Mouse (Mus musculus): Measurements from ENCODE around the gene Pde4c. TPM values are rescaled to one million over a fixed set of nuclear protein-coding genes. Genes with fewer than 3 reads are reported as not detected.

Pde4c gene
- polyA plus RNA-seq, 1 experiment from 2014 or later, result 0.27 TPM

GRCm38 (mm10) chr8:70743656-70744590 is 20.4 kb downstream of the Pde4c start:
- ATAC-seq (ENCODE audit: low read depth), result peak; percentile 39
- peak overlapping the region; percentile 44 for H3K4me2 ChIP-seq (ENCODE audit: low read depth, low read length)
- H3K27ac ChIP-seq (ENCODE audit: low read depth, low read length), result no peak overlapping the region
- H3K4me1 ChIP-seq (ENCODE audit: control insufficient read depth, insufficient read depth, low read length), result peaks cover 5% of the 10 kb centered on the region; the same call in 1 of the 2 replicates
- H3K9me3 ChIP-seq (ENCODE audit: control insufficient read depth, low read length), result no peaks in the 10 kb centered on the region
- peak overlapping the region; percentile 18 for H3K4me3 ChIP-seq (ENCODE audit: low read depth, low read length)
- H3K27me3 ChIP-seq (ENCODE audit: control insufficient read depth, insufficient read depth, low read length), result peaks cover 30% of the 10 kb centered on the region
- H3K9ac ChIP-seq (replicated peaks; ENCODE audit: low read depth, low read length), result peak overlapping the region; percentile 39; the same call in 1 of the 2 replicates
- WGBS, result 4% methylated on average over 48 of the region's 48 CpGs
- H3K36me3 ChIP-seq (ENCODE audit: control insufficient read depth, insufficient read depth, low read length), result no peaks in the 10 kb centered on the region

GRCm38 (mm10) chr8:70744806-70745205 is 21.3 kb downstream of the Pde4c start:
- ATAC-seq (ENCODE audit: low read depth), result no peak
- no peak overlapping the region for H3K4me2 ChIP-seq (ENCODE audit: low read depth, low read length)
- no peaks in the 10 kb centered on the region for H3K9me3 ChIP-seq (ENCODE audit: control insufficient read depth, low read length)
- H3K27me3 ChIP-seq (ENCODE audit: control insufficient read depth, insufficient read depth, low read length), result peaks cover 30% of the 10 kb centered on the region
- H3K36me3 ChIP-seq (ENCODE audit: control insufficient read depth, insufficient read depth, low read length), result no peaks in the 10 kb centered on the region
- H3K9ac ChIP-seq (replicated peaks; ENCODE audit: low read depth, low read length), result no peak overlapping the region
- no peak overlapping the region for H3K4me3 ChIP-seq (ENCODE audit: low read depth, low read length)
- WGBS, result 52% methylated on average over 11 of the region's 11 CpGs
- H3K27ac ChIP-seq (ENCODE audit: low read depth, low read length), result no peak overlapping the region
- peaks cover 5% of the 10 kb centered on the region; the same call in 1 of the 2 replicates for H3K4me1 ChIP-seq (ENCODE audit: control insufficient read depth, insufficient read depth, low read length)

- no peak overlapping the region for H3K4me3 ChIP-seq (ENCODE audit: low read depth, low read length)
- H3K27me3 ChIP-seq (ENCODE audit: control insufficient read depth, insufficient read depth, low read length), result peaks cover 30% of the 10 kb centered on the region
- no peaks in the 10 kb centered on the region for H3K9me3 ChIP-seq (ENCODE audit: control insufficient read depth, low read length)
- peaks cover 5% of the 10 kb centered on the region; the same call in 1 of the 2 replicates for H3K4me1 ChIP-seq (ENCODE audit: control insufficient read depth, insufficient read depth, low read length)
- no peak overlapping the region for H3K9ac ChIP-seq (replicated peaks; ENCODE audit: low read depth, low read length)
- H3K4me2 ChIP-seq (ENCODE audit: low read depth, low read length), result no peak overlapping the region
- WGBS, result 52% methylated on average over 19 of the region's 19 CpGs
- no peaks in the 10 kb centered on the region for H3K36me3 ChIP-seq (ENCODE audit: control insufficient read depth, insufficient read depth, low read length)
- H3K27ac ChIP-seq (ENCODE audit: low read depth, low read length), result no peak overlapping the region
- ATAC-seq (ENCODE audit: low read depth), result no peak
These were observed 22.2 kb downstream of the Pde4c start for GRCm38 (mm10) chr8:70745691-70746220.

- Histone ChIP-seq H3K36me3 (ENCODE audit: control insufficient read depth, insufficient read depth, low read length) (no peaks in the 10 kb centered on the region), H3K9me3 (ENCODE audit: control insufficient read depth, low read length) (no peaks in the 10 kb centered on the region), H3K4me1 (ENCODE audit: control insufficient read depth, insufficient read depth, low read length) (peaks cover 5% of the 10 kb centered on the region; the same call in 1 of the 2 replicates), H3K27ac (ENCODE audit: low read depth, low read length) (no peak overlapping the region), H3K4me3 (ENCODE audit: low read depth, low read length) (no peak overlapping the region), H3K4me2 (ENCODE audit: low read depth, low read length) (no peak overlapping the region), H3K9ac (replicated peaks; ENCODE audit: low read depth, low read length) (no peak overlapping the region), H3K27me3 (ENCODE audit: control insufficient read depth, insufficient read depth, low read length) (peaks cover 29% of the 10 kb centered on the region)
- ATAC-seq (ENCODE audit: low read depth), result no peak
- 81% methylated on average over 9 of the region's 9 CpGs for WGBS
These were observed 23.2 kb downstream of the Pde4c start for GRCm38 (mm10) chr8:70746676-70747075.

- WGBS, result 89% methylated on average over 18 of the region's 18 CpGs
- Histone ChIP-seq H3K9ac (replicated peaks; ENCODE audit: low read depth, low read length) (no peak overlapping the region), H3K4me2 (ENCODE audit: low read depth, low read length) (no peak overlapping the region), H3K36me3 (ENCODE audit: control insufficient read depth, insufficient read depth, low read length) (no peaks in the 10 kb centered on the region), H3K27me3 (ENCODE audit: control insufficient read depth, insufficient read depth, low read length) (peaks cover 25% of the 10 kb centered on the region), H3K27ac (ENCODE audit: low read depth, low read length) (no peak overlapping the region), H3K4me3 (ENCODE audit: low read depth, low read length) (no peak overlapping the region), H3K9me3 (ENCODE audit: control insufficient read depth, low read length) (no peaks in the 10 kb centered on the region), H3K4me1 (ENCODE audit: control insufficient read depth, insufficient read depth, low read length) (peaks cover 5% of the 10 kb centered on the region; the same call in 1 of the 2 replicates)
- no peak for ATAC-seq (ENCODE audit: low read depth)
These were observed 23.8 kb downstream of the Pde4c start for GRCm38 (mm10) chr8:70747211-70747890.

- Histone ChIP-seq H3K4me3 (ENCODE audit: low read depth, low read length) (no peak overlapping the region), H3K36me3 (ENCODE audit: control insufficient read depth, insufficient read depth, low read length) (no peaks in the 10 kb centered on the region), H3K9me3 (ENCODE audit: control insufficient read depth, low read length) (no peaks in the 10 kb centered on the region), H3K4me1 (ENCODE audit: control insufficient read depth, insufficient read depth, low read length) (peaks cover 2% of the 10 kb centered on the region; the same call in 1 of the 2 replicates), H3K9ac (replicated peaks; ENCODE audit: low read depth, low read length) (no peak overlapping the region), H3K4me2 (ENCODE audit: low read depth, low read length) (no peak overlapping the region), H3K27ac (ENCODE audit: low read depth, low read length) (no peak overlapping the region), H3K27me3 (ENCODE audit: control insufficient read depth, insufficient read depth, low read length) (peaks cover 18% of the 10 kb centered on the region)
- WGBS, result 83% methylated on average over 23 of the region's 23 CpGs
- no peak for ATAC-seq (ENCODE audit: low read depth)
These were observed 25.0 kb downstream of the Pde4c start for GRCm38 (mm10) chr8:70748246-70749096.

- 87% methylated on average over 19 of the region's 19 CpGs for WGBS
- peaks cover 11% of the 10 kb centered on the region for H3K27me3 ChIP-seq (ENCODE audit: control insufficient read depth, insufficient read depth, low read length)
These were observed 25.7 kb downstream of the Pde4c start for GRCm38 (mm10) chr8:70749097-70749674.

GRCm38 (mm10) chr8:70750128-70750680 is 26.7 kb downstream of the Pde4c start:
- Histone ChIP-seq H3K36me3 (ENCODE audit: control insufficient read depth, insufficient read depth, low read length) (no peaks in the 10 kb centered on the region), H3K27ac (ENCODE audit: low read depth, low read length) (no peak overlapping the region), H3K27me3 (ENCODE audit: control insufficient read depth, insufficient read depth, low read length) (peaks cover 5% of the 10 kb centered on the region), H3K4me1 (ENCODE audit: control insufficient read depth, insufficient read depth, low read length) (peaks cover 2% of the 10 kb centered on the region; the same call in 1 of the 2 replicates), H3K4me2 (ENCODE audit: low read depth, low read length) (no peak overlapping the region), H3K9me3 (ENCODE audit: control insufficient read depth, low read length) (no peaks in the 10 kb centered on the region), H3K9ac (replicated peaks; ENCODE audit: low read depth, low read length) (no peak overlapping the region), H3K4me3 (ENCODE audit: low read depth, low read length) (no peak overlapping the region)
- WGBS, result 85% methylated on average over 13 of the region's 13 CpGs
- ATAC-seq (ENCODE audit: low read depth), result no peak

More at GRCm38 (mm10) chr8:70749097-70749674, 25.7 kb downstream of the Pde4c start:
- ATAC-seq (ENCODE audit: low read depth), result no peak
- Histone ChIP-seq H3K36me3 (ENCODE audit: control insufficient read depth, insufficient read depth, low read length) (no peaks in the 10 kb centered on the region), H3K9me3 (ENCODE audit: control insufficient read depth, low read length) (no peaks in the 10 kb centered on the region), H3K4me2 (ENCODE audit: low read depth, low read length) (no peak overlapping the region), H3K4me3 (ENCODE audit: low read depth, low read length) (no peak overlapping the region), H3K9ac (replicated peaks; ENCODE audit: low read depth, low read length) (no peak overlapping the region), H3K27ac (ENCODE audit: low read depth, low read length) (no peak overlapping the region), H3K4me1 (ENCODE audit: control insufficient read depth, insufficient read depth, low read length) (no peaks in the 10 kb centered on the region; the same call in 1 of the 2 replicates)
